Mouse (Mus musculus) thymus, adult 2 months (tissue): ENCODE measurements at regions not wholly inside any gene's neighbourhood (a gene's known extent, or its start where the extent isn't known, plus 50 kb on each side); places are given as distances from the start of the nearest gene placed in this dataset.

Experiments used
- CTCF ChIP-seq: fragments of 200-500 bp; IDR thresholded peaks from 2 replicates; pipeline ENCODE4 v1.5.1; 2012; ENCODE audit warnings: mild to moderate bottlenecking, control low read depth, low read length, moderate library complexity, borderline replicate concordance; ENCODE audit not compliant: control insufficient read depth, poor library complexity, insufficient read depth; ENCODE audit errors: extremely low read depth
- POLR2A ChIP-seq: fragments of 200-500 bp; IDR thresholded peaks from 2 replicates; pipeline ENCODE4 v1.6.1; 2012; ENCODE audit warnings: mild to moderate bottlenecking, low read length, control low read depth, moderate library complexity; ENCODE audit not compliant: control insufficient read depth, poor library complexity, insufficient read depth; ENCODE audit errors: extremely low read depth

GRCm38 (mm10) chr4:106002516-106002915 lies 212.8 kb downstream of the Gm12728 start:
- TF ChIP-seq CTCF (no peak), POLR2A (no peak)
